Mouse (Mus musculus) stomach, embryonic 15.5 days (tissue): ENCODE results near the gene Alas2. TPM values are rescaled to one million over a fixed set of nuclear protein-coding genes. Genes with fewer than 3 reads are reported as not detected.
A peak's percentile ranks its signal among the peaks of the same experiment; 100 is the strongest.

Experiments
- ATAC-seq: fragments of 200-750 bp; cut with Nextera tagmentation; 2 replicates; pipeline ENCODE4 v1.8.0; 2017; ENCODE audit warnings: low read depth, moderate number of reproducible peaks, moderate TSS enrichment; ENCODE audit not compliant: insufficient read depth, low FRiP score
- H3K27ac ChIP-seq: fragments of 300-500 bp; sonication (generic); 2 replicates; pipeline ENCODE4 v1.5.1; 2015; ENCODE audit warnings: mild to moderate bottlenecking, inconsistent platforms
- H3K27me3 ChIP-seq: fragments of 300-500 bp; sonication (generic); replicated peaks from 2 replicates; pipeline ENCODE4 v1.6.1; 2015; ENCODE audit warnings: inconsistent platforms
- H3K36me3 ChIP-seq: fragments of 300-500 bp; sonication (generic); 2 replicates; pipeline ENCODE4 v1.6.1; 2015; ENCODE audit warnings: inconsistent platforms
- H3K4me1 ChIP-seq: fragments of 300-500 bp; sonication (generic); 2 replicates; pipeline ENCODE4 v1.6.1; 2015; ENCODE audit warnings: inconsistent platforms
- H3K4me2 ChIP-seq: fragments of 300-500 bp; sonication (generic); 2 replicates; pipeline ENCODE4 v1.6.1; 2015; ENCODE audit warnings: mild to moderate bottlenecking, inconsistent platforms
- H3K4me3 ChIP-seq: fragments of 300-500 bp; sonication (generic); replicated peaks from 2 replicates; pipeline ENCODE4 v1.5.1; 2015; ENCODE audit warnings: inconsistent platforms
- H3K9ac ChIP-seq: fragments of 300-500 bp; sonication (generic); 2 replicates; pipeline ENCODE4 v1.6.1; 2015; ENCODE audit warnings: inconsistent platforms
- H3K9me3 ChIP-seq: fragments of 300-500 bp; sonication (generic); 2 replicates; pipeline ENCODE4 v1.6.1; 2016; ENCODE audit warnings: inconsistent platforms
- WGBS: fragments of 180-500 bp; shearing (Covaris S2); methylation state at CpG from one replicate; pipeline ENCODE4 v1.1.7; 2015; 5-methylcytosine and 5-hydroxymethylcytosine counted together
- polyA plus RNA-seq: library from polyadenylated mRNA; unstranded; fragments of >200 nt; fragmentation: Nextera tagmentation; extraction: Ambion mirVana; gene quantifications from 2 replicates; pipeline ENCODE4 v1.2.1, GENCODE M21; 2015

Gene Alas2
- 77.5 and 126 TPM in 2 replicates for polyA plus RNA-seq

GRCm38 (mm10) chrX:150547239-150547638, at the start of gene Alas2:
TSS of gene Alas2 (plus strand) at chrX:150547375.
- Histone ChIP-seq H3K4me1 (no peaks in the 10 kb centered on the region), H3K27me3 (no peaks in the 10 kb centered on the region), H3K9me3 (no peaks in the 10 kb centered on the region), H3K36me3 (no peaks in the 10 kb centered on the region), H3K9ac (no peak within 1 kb of the TSS), H3K4me2 (no peak within 1 kb of the TSS), H3K27ac (no peak within 1 kb of the TSS), H3K4me3 (no peak within 1 kb of the TSS)
- ATAC-seq: peak; percentile 63; the same call in 1 of the 2 replicates
- 53% methylated on average over 5 of the region's 5 CpGs for WGBS

- no peaks in the 10 kb centered on the region for H3K4me1 ChIP-seq
- H3K36me3 ChIP-seq: no peaks in the 10 kb centered on the region
- H3K9ac ChIP-seq: no peak overlapping the region
- no peak for ATAC-seq
- 86% methylated on average over 6 of the region's 6 CpGs for WGBS
- H3K4me2 ChIP-seq: no peak overlapping the region
- H3K27me3 ChIP-seq: no peaks in the 10 kb centered on the region
- H3K9me3 ChIP-seq: no peaks in the 10 kb centered on the region
- H3K27ac ChIP-seq: no peak overlapping the region
- H3K4me3 ChIP-seq: no peak overlapping the region
These were observed 38.5 kb upstream of the Alas2 start for GRCm38 (mm10) chrX:150508696-150509095.

DNA sequence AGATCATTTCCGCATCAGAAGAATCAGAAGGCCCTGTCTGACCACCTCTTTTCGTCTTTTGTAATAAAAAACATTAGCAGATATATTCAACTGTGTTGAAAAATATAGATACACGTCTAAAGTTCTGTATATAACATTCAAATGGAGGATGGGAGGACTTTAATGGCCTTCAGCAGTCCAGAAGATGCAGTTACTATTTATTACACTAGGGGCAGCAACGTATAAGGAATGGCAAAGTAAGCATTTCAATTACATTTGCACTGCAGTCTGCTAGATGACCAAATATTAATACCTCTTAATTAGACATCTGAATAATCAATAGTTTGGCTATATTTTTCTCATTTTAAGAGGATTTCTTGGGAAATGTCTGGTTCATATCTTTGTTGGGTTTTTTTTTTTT, 36.5 kb upstream of the Alas2 start:
- H3K4me2 ChIP-seq: no peak overlapping the region
- WGBS: 43% methylated on average over 4 of the region's 4 CpGs
- H3K27ac ChIP-seq: no peak overlapping the region
- H3K36me3 ChIP-seq: no peaks in the 10 kb centered on the region
- H3K9me3 ChIP-seq: no peaks in the 10 kb centered on the region
- no peaks in the 10 kb centered on the region for H3K4me1 ChIP-seq
- H3K27me3 ChIP-seq: no peaks in the 10 kb centered on the region
- no peak overlapping the region for H3K9ac ChIP-seq
- H3K4me3 ChIP-seq: no peak overlapping the region
- ATAC-seq: no peak

- H3K4me2 ChIP-seq: no peak overlapping the region
- ATAC-seq: no peak
- H3K27ac ChIP-seq: no peak overlapping the region
- no peak overlapping the region for H3K4me3 ChIP-seq
- no peaks in the 10 kb centered on the region for H3K36me3 ChIP-seq
- 73% methylated on average over 6 of the region's 6 CpGs for WGBS
- H3K27me3 ChIP-seq: no peaks in the 10 kb centered on the region
- no peak overlapping the region for H3K9ac ChIP-seq
- H3K9me3 ChIP-seq: no peaks in the 10 kb centered on the region
- H3K4me1 ChIP-seq: no peaks in the 10 kb centered on the region
These were observed 35.9 kb upstream of the Alas2 start for GRCm38 (mm10) chrX:150511274-150511673.

GRCm38 (mm10) chrX:150514127-150514526, 33.0 kb upstream of the Alas2 start:
- Histone ChIP-seq H3K4me1 (no peaks in the 10 kb centered on the region), H3K36me3 (no peaks in the 10 kb centered on the region), H3K4me3 (no peak overlapping the region), H3K9ac (no peak overlapping the region), H3K27me3 (no peaks in the 10 kb centered on the region), H3K9me3 (no peaks in the 10 kb centered on the region), H3K27ac (no peak overlapping the region), H3K4me2 (no peak overlapping the region)
- no peak for ATAC-seq
- whole genome bisulfite sequencing: 91% methylated on average over 1 of the region's 1 CpGs

DNA sequence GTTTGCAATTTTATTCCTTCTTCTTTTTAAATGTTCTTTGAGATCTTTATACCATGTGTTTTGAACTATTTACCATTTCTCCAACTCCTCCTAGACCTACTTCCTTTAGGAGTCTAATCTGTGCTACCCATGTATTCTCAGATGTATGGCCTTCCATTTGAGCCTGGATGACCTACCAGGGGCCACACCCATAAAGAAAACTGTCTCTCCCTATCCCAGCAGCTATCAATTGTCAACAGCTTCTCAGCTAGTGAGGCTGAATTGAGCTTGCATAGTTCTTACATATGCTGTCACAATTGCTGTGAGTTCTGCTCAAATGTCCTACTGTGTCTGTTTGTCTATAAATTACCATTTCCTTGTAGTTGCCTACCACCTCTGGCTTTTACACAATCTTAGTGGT, 31.2 kb upstream of the Alas2 start:
- Histone ChIP-seq H3K9ac (no peak overlapping the region), H3K27me3 (no peaks in the 10 kb centered on the region), H3K4me1 (no peaks in the 10 kb centered on the region), H3K27ac (no peak overlapping the region), H3K4me3 (no peak overlapping the region), H3K36me3 (no peaks in the 10 kb centered on the region), H3K9me3 (no peaks in the 10 kb centered on the region), H3K4me2 (no peak overlapping the region)
- ATAC-seq: peak; percentile 72; the same call in 1 of the 2 replicates

- no peak overlapping the region for H3K4me3 ChIP-seq
- H3K4me2 ChIP-seq: no peak overlapping the region
- H3K27me3 ChIP-seq: no peaks in the 10 kb centered on the region
- 79% methylated on average over 1 of the region's 1 CpGs for WGBS
- no peaks in the 10 kb centered on the region for H3K4me1 ChIP-seq
- H3K36me3 ChIP-seq: no peaks in the 10 kb centered on the region
- no peak overlapping the region for H3K27ac ChIP-seq
- ATAC-seq: no peak
- no peak overlapping the region for H3K9ac ChIP-seq
- no peaks in the 10 kb centered on the region for H3K9me3 ChIP-seq
These were observed 30.7 kb upstream of the Alas2 start for GRCm38 (mm10) chrX:150516477-150516876.

DNA sequence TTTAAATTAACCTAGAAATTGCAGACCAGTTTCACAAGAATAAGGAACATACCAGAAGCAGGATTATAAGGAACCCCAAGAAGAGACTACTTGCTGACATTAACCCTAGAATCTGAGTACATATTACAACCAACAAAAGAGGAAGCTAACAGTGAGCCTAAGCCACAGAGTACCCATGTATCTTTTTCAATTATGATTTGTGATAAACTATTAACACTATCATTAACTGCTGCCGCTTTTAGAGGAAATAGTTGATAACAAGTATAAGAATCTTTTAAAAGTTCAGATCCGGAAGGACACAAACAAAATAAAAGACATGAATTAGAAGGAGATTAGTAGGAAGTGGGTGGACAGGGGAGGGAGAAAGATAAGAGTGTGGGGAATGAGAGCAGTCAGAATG, 7.1 kb upstream of the Alas2 start:
- Histone ChIP-seq H3K4me1 (no peaks in the 10 kb centered on the region), H3K27ac (no peak overlapping the region), H3K4me2 (no peak overlapping the region), H3K9ac (no peak overlapping the region), H3K27me3 (no peaks in the 10 kb centered on the region), H3K9me3 (no peaks in the 10 kb centered on the region), H3K36me3 (no peaks in the 10 kb centered on the region), H3K4me3 (no peak overlapping the region)
- WGBS: 82% methylated on average over 2 of the region's 2 CpGs
- ATAC-seq: no peak

- H3K9me3 ChIP-seq: no peaks in the 10 kb centered on the region
- H3K36me3 ChIP-seq: no peaks in the 10 kb centered on the region
- H3K4me2 ChIP-seq: no peak overlapping the region
- no peak overlapping the region for H3K9ac ChIP-seq
- H3K4me3 ChIP-seq: no peak overlapping the region
- ATAC-seq: no peak
- H3K27ac ChIP-seq: no peak overlapping the region
- no peaks in the 10 kb centered on the region for H3K4me1 ChIP-seq
- H3K27me3 ChIP-seq: no peaks in the 10 kb centered on the region
These were observed 5.5 kb upstream of the Alas2 start for GRCm38 (mm10) chrX:150541684-150542083.

DNA sequence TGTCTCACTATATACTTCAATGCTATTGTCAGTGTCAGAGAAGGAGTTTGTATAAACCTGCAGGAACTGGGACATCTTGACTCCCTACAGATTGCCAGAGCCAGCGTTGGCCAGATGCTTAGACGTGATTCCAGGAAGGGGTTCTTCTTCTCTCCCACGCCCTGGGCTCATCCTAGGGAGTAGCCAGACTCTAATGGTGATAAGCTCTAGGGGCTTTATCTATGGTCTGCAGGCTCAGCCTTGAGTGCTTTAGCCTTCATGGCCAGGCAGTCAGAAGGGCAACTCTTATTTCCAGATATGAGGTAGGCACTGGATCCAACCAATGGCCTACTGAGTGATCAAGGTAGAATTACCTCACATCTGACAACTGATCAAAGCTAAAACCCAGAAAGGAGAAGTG, 2.5 kb downstream of the Alas2 start:
- Histone ChIP-seq H3K4me2 (no peak overlapping the region), H3K4me3 (no peak overlapping the region), H3K27ac (no peak overlapping the region), H3K36me3 (no peaks in the 10 kb centered on the region), H3K4me1 (no peaks in the 10 kb centered on the region), H3K9ac (no peak overlapping the region), H3K9me3 (no peaks in the 10 kb centered on the region), H3K27me3 (no peaks in the 10 kb centered on the region)
- WGBS: 79% methylated on average over 3 of the region's 3 CpGs
- peak; percentile 96 for ATAC-seq

- H3K4me3 ChIP-seq: no peak overlapping the region
- no peak for ATAC-seq
- H3K9me3 ChIP-seq: no peaks in the 10 kb centered on the region
- 84% methylated on average over 2 of the region's 2 CpGs for WGBS
- H3K4me1 ChIP-seq: no peaks in the 10 kb centered on the region
- H3K27me3 ChIP-seq: no peaks in the 10 kb centered on the region
- no peak overlapping the region for H3K9ac ChIP-seq
- H3K27ac ChIP-seq: no peak overlapping the region
- H3K4me2 ChIP-seq: no peak overlapping the region
- no peaks in the 10 kb centered on the region for H3K36me3 ChIP-seq
These were observed 4.8 kb downstream of the Alas2 start for GRCm38 (mm10) chrX:150551986-150552385.

GRCm38 (mm10) chrX:150554032-150554431, 6.9 kb downstream of the Alas2 start:
- H3K9ac ChIP-seq: no peak overlapping the region
- H3K4me3 ChIP-seq: no peak overlapping the region
- ATAC-seq: no peak
- H3K9me3 ChIP-seq: no peaks in the 10 kb centered on the region
- 84% methylated on average over 3 of the region's 3 CpGs for WGBS
- no peaks in the 10 kb centered on the region for H3K4me1 ChIP-seq
- no peak overlapping the region for H3K27ac ChIP-seq
- H3K36me3 ChIP-seq: no peaks in the 10 kb centered on the region
- no peak overlapping the region for H3K4me2 ChIP-seq
- no peaks in the 10 kb centered on the region for H3K27me3 ChIP-seq

GRCm38 (mm10) chrX:150564644-150565357, 17.6 kb downstream of the Alas2 start:
- Histone ChIP-seq H3K4me1 (no peaks in the 10 kb centered on the region), H3K36me3 (no peaks in the 10 kb centered on the region), H3K27ac (no peak overlapping the region), H3K4me3 (no peak overlapping the region), H3K27me3 (no peaks in the 10 kb centered on the region), H3K9ac (no peak overlapping the region), H3K4me2 (no peak overlapping the region), H3K9me3 (no peaks in the 10 kb centered on the region)
- 83% methylated on average over 12 of the region's 12 CpGs for WGBS
- ATAC-seq: peak; percentile 97
